Mouse (Mus musculus): Measurements from ENCODE around the gene Pip4k2a. TPM values are rescaled to one million over a fixed set of nuclear protein-coding genes. Genes with fewer than 3 reads are reported as not detected.
"Not testable (repeated sequence)": the region's sequence is repeated elsewhere in the genome, so short reads cannot be mapped to it uniquely, and the experiment has no call there.

Gene Pip4k2a
- total and polyA plus RNA-seq, 3 experiments = 6.6 to 52.9 (median 20.8) TPM

DNA sequence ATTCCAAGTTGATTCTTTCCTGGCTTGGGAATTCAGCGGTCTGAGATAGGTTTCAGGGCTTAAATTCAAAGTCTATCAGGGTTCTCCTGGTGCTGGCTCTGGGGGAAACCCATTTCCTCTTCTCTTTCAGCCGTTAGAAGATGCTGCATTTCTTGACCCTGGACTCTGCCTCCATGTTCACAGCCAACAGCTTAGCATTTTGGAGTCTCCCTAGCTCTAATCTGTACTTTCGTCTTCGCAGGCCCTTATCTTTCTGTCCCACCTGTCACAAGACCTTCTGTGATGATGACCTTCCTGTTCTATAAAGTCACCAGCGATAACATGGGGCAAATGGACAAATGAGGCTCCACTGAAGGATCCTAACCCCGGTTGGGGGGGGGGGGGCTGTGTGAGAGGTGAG lies 13.5 kb upstream of the Pip4k2a start:
- no peaks in the 10 kb centered on the region for H3K9me3 ChIP-seq (replicated peaks; ENCODE audit: low read length)
- no peaks in the 10 kb centered on the region for H3K27me3 ChIP-seq (replicated peaks)
- in situ Hi-C loops (cut with MboI; ENCODE audit: low pct_ligation_motif_present, low pct_unique_long_range_greater_than_20kb, low sequenced_read_pairs) (no loop called here), dilution Hi-C loops (cut with MboI; ENCODE audit: extremely low pct_ligation_motif_present, extremely low pct_unique_long_range_greater_than_20kb, low sequenced_read_pairs) (no loop called here)
- peaks cover under 1 to 17% of the 10 kb centered on the region in 2 experiments; a peak in 2 of 4 replicates for H3K4me1 ChIP-seq (ENCODE audit: control insufficient read depth in 1 of 2, insufficient read depth in 2 of 2)
- H3K4me2 ChIP-seq (ENCODE audit: insufficient read depth, low read depth, poor library complexity, severe bottlenecking) = no peak overlapping the region
- DNase-seq (ENCODE audit: extremely low read depth) = no peak
- H3K79me2 ChIP-seq (replicated peaks; ENCODE audit: control insufficient read depth, extremely low read depth, insufficient read depth, poor library complexity, severe bottlenecking) = no peaks in the 10 kb centered on the region
- H3K4me3 ChIP-seq (replicated peaks in 1 of 3; ENCODE audit: low read depth in 2 of 3, low read length in 2 of 3, poor library complexity in 1 of 3) = no peak overlapping the region
- no peak overlapping the region for H3K9ac ChIP-seq (ENCODE audit: insufficient read depth, low read depth)
- TF ChIP-seq JUND (conservative IDR thresholded peaks at IDR 0.05; ENCODE audit: low read depth, low read length) (no peak), CTCF (conservative IDR thresholded peaks at IDR 0.05 in 1 of 2, IDR thresholded peaks at IDR 0.05 in 1 of 2; ENCODE audit: low read depth in 2 of 2, low read length in 2 of 2) (no peak), RAD21 (IDR thresholded peaks at IDR 0.05; ENCODE audit: low read depth, low read length) (no peak), ETS1 (conservative IDR thresholded peaks at IDR 0.05; ENCODE audit: low read depth, low read length) (no peak), NELFE (IDR thresholded peaks at IDR 0.05; ENCODE audit: low read depth, low read length) (no peak), ZMIZ1 (IDR thresholded peaks at IDR 0.05; ENCODE audit: low read depth, low read length) (no peak), MXI1 (IDR thresholded peaks at IDR 0.05; ENCODE audit: low read depth, low read length) (no peak), PAX5 (IDR thresholded peaks at IDR 0.05; ENCODE audit: low read length) (no peak), CHD2 (IDR thresholded peaks at IDR 0.05; ENCODE audit: low read length) (no peak), JUN (IDR thresholded peaks at IDR 0.05; ENCODE audit: insufficient read depth, low read depth, low read length) (no peak), KAT2A (IDR thresholded peaks at IDR 0.05; ENCODE audit: insufficient replicate concordance, low read length) (no peak), ZC3H11A (IDR thresholded peaks at IDR 0.05; ENCODE audit: low read depth, low read length) (no peak), USF1 (IDR thresholded peaks at IDR 0.05; ENCODE audit: low read depth, low read length) (no peak), CHD1 (IDR thresholded peaks at IDR 0.05; ENCODE audit: low read depth, low read length) (no peak), TCF12 (IDR thresholded peaks at IDR 0.05; ENCODE audit: low read depth, low read length) (no peak)
- H3K27ac ChIP-seq (ENCODE audit: insufficient read depth, low read depth) = no peak overlapping the region
- no peaks in the 10 kb centered on the region for H3K36me3 ChIP-seq (replicated peaks in 1 of 2; ENCODE audit: control insufficient read depth in 1 of 2, insufficient read depth in 1 of 2, low read length in 1 of 2)

- H3K4me2 ChIP-seq (ENCODE audit: insufficient read depth, low read depth, poor library complexity, severe bottlenecking); in situ Hi-C loops (cut with MboI; ENCODE audit: low pct_ligation_motif_present, low pct_unique_long_range_greater_than_20kb, low sequenced_read_pairs); H3K27ac ChIP-seq (ENCODE audit: insufficient read depth, low read depth); H3K9ac ChIP-seq (ENCODE audit: insufficient read depth, low read depth); H3K36me3 ChIP-seq (replicated peaks in 1 of 2; ENCODE audit: control insufficient read depth in 1 of 2, insufficient read depth in 1 of 2, low read length in 1 of 2); dilution Hi-C loops (cut with MboI; ENCODE audit: extremely low pct_ligation_motif_present, extremely low pct_unique_long_range_greater_than_20kb, low sequenced_read_pairs); DNase-seq (ENCODE audit: extremely low read depth); H3K27me3 ChIP-seq (replicated peaks); H3K4me3 ChIP-seq (replicated peaks in 1 of 3; ENCODE audit: low read depth in 2 of 3, low read length in 2 of 3, poor library complexity in 1 of 3); H3K79me2 ChIP-seq (replicated peaks; ENCODE audit: control insufficient read depth, extremely low read depth, insufficient read depth, poor library complexity, severe bottlenecking); H3K9me3 ChIP-seq (replicated peaks; ENCODE audit: low read length): not testable (repeated sequence)
- peaks cover 8 to 26% of the 10 kb centered on the region in 2 experiments for H3K4me1 ChIP-seq (ENCODE audit: control insufficient read depth in 1 of 2, insufficient read depth in 2 of 2)
Measured at GRCm38 (mm10) chr2:19010541-19010940, 12.6 kb upstream of the Pip4k2a start.

DNA sequence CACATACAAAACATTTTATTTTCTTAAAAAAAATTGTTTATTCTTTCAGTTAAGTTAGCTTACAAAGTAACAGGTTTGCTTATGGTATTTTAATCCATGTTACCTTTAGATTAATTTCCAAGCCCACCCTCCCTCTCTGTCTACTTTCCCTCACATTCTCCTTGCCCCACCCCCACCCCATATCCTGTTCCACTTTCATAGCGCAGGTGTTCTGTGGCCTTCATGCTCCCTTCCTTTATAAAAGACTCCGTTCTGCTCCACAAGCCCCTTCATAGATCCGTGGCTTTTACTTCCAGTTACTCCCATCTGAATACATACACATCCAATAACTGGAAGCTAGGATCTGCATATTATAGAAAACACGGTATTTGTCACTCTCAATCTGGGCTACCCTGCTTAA lies 9.7 kb upstream of the Pip4k2a start:
- H3K79me2 ChIP-seq (replicated peaks; ENCODE audit: control insufficient read depth, extremely low read depth, insufficient read depth, poor library complexity, severe bottlenecking) = no peaks in the 10 kb centered on the region
- peaks cover 10 to 50% of the 10 kb centered on the region in 2 experiments for H3K4me1 ChIP-seq (ENCODE audit: control insufficient read depth in 1 of 2, insufficient read depth in 2 of 2)
- H3K9ac ChIP-seq (ENCODE audit: insufficient read depth, low read depth) = no peak overlapping the region
- dilution Hi-C loops (cut with MboI; ENCODE audit: extremely low pct_ligation_motif_present, extremely low pct_unique_long_range_greater_than_20kb, low sequenced_read_pairs) (no loop called here), in situ Hi-C loops (cut with MboI; ENCODE audit: low pct_ligation_motif_present, low pct_unique_long_range_greater_than_20kb, low sequenced_read_pairs) (no loop called here)
- no peaks in the 10 kb centered on the region for H3K27me3 ChIP-seq (replicated peaks)
- TF ChIP-seq ZC3H11A (IDR thresholded peaks at IDR 0.05; ENCODE audit: low read depth, low read length) (no peak), USF1 (IDR thresholded peaks at IDR 0.05; ENCODE audit: low read depth, low read length) (no peak), TBP (conservative IDR thresholded peaks at IDR 0.05; ENCODE audit: low read depth, low read length) (no peak), PAX5 (IDR thresholded peaks at IDR 0.05; ENCODE audit: low read length) (no peak), E2F4 (IDR thresholded peaks at IDR 0.05; ENCODE audit: insufficient replicate concordance, low read depth, low read length) (no peak), NRF1 (IDR thresholded peaks at IDR 0.05; ENCODE audit: low read depth, low read length) (no peak), ZKSCAN1 (IDR thresholded peaks at IDR 0.05; ENCODE audit: borderline replicate concordance, low read depth, low read length) (no peak), UBTF (IDR thresholded peaks at IDR 0.05; ENCODE audit: low read depth, low read length) (no peak), MAX (IDR thresholded peaks at IDR 0.05; ENCODE audit: low read length) (no peak), RCOR1 (conservative IDR thresholded peaks at IDR 0.05; ENCODE audit: low read depth, low read length) (no peak), TCF12 (IDR thresholded peaks at IDR 0.05; ENCODE audit: low read depth, low read length) (no peak)
- H3K4me2 ChIP-seq (ENCODE audit: insufficient read depth, low read depth, poor library complexity, severe bottlenecking) = peak overlapping the region; percentile 56; the same call in 1 of the 2 replicates
- no peak for DNase-seq (ENCODE audit: extremely low read depth)
- no peaks in the 10 kb centered on the region for H3K9me3 ChIP-seq (replicated peaks; ENCODE audit: low read length)
- no peaks in the 10 kb centered on the region for H3K36me3 ChIP-seq (replicated peaks in 1 of 2; ENCODE audit: control insufficient read depth in 1 of 2, insufficient read depth in 1 of 2, low read length in 1 of 2)
- no peak overlapping the region for H3K4me3 ChIP-seq (replicated peaks in 1 of 3; ENCODE audit: low read depth in 2 of 3, low read length in 2 of 3, poor library complexity in 1 of 3)
- no peak overlapping the region for H3K27ac ChIP-seq (ENCODE audit: insufficient read depth, low read depth)

Measured in CH12.LX (cell line).